ENCODE assay signal across 9 mouse cellular contexts in the genomic region with DNA sequence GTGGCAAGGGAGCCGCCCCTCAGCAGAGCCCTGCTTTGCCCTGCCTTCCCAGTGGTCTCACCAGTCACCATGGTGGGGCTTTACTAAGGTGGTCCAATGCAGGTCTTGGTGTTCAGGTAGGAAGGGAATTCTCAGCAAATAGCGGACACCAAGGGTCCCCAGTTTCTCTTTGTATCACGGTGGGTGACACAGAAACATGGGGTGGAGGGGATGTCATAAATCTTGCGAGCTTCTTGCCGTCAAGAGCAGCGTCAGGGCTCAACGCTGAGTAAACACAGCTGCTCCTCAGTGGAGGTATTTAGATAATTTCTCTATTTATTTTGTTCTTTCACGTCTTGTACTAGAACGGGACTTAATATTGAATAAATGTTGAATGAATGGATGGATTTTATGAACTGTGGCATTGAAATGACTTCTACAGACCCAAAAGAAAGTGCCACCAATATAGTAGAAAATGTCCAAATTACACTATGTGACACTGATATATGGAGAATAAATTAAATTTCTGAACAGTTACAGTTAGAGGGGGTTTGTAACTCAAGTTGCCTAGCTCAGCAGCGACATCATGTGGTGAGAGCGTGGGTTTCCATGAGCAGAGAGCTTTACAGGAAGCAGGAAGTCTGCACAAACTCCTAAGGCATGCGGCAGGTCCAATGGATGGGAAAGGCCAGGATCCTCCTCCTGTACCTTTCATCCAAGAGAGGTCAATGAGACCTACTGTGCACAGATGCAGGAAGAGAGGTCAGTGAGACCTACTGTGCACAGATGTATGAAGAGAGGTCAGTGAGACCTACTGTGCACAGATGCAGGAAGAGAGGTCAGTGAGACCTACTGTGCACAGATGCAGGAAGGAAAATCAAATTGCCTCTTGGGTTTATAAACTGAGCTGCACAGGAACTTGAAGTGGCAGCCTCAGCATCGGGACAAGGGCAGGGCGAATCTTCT. TPM values are rescaled to one million over a fixed set of nuclear protein-coding genes. Genes with fewer than 3 reads are reported as not detected.
DNase-seq lines count a peak whose midpoint lies in the region; ATAC-seq and TF ChIP-seq lines count a peak whose summit lies in the region.
"Had no signal": no experiment of that assay in that cellular context is flagged by ENCODE, and none has a peak within 500 bp of the region (broad histone marks: within the 10 kb centered on the region; RNA-seq: fewer than 3 reads in every experiment).

No protein-coding gene starts in this region.

- H3K36me3 ChIP-seq in forebrain, embryonic 10.5 days (replicated peaks): peaks cover 4% of the 10 kb centered on the region
- H3K36me3 ChIP-seq: embryonic facial prominence, embryonic 15.5 days had no signal

- H3K27me3 ChIP-seq in forebrain, embryonic 10.5 days (ENCODE audit: poor library complexity, severe bottlenecking): peaks cover 10% of the 10 kb centered on the region; the same call in 1 of the 2 replicates
- H3K27me3 ChIP-seq: embryonic facial prominence, embryonic 15.5 days had no signal

- TF ChIP-seq POLR2A in bone marrow, adult 2 months (IDR thresholded peaks at IDR 0.05; ENCODE audit: borderline replicate concordance, control insufficient read depth, low read depth, low read length): no peak
- no peak for TF ChIP-seq POLR2A in lung, adult 2 months (IDR thresholded peaks at IDR 0.05; ENCODE audit: borderline replicate concordance, extremely low read depth, low read depth, low read length)

- H3K9me3 ChIP-seq in forebrain, embryonic 10.5 days: no peaks in the 10 kb centered on the region
- H3K9me3 ChIP-seq: embryonic facial prominence, embryonic 15.5 days had no signal

- H3K4me1 ChIP-seq in bone marrow, adult 2 months (ENCODE audit: control insufficient read depth, insufficient read depth, low read length): no peaks in the 10 kb centered on the region; the same call in 1 of the 2 replicates
- H3K4me1 ChIP-seq in forebrain, embryonic 10.5 days: peaks cover 18% of the 10 kb centered on the region
- no peaks in the 10 kb centered on the region for H3K4me1 ChIP-seq in lung, adult 2 months (ENCODE audit: control insufficient read depth, insufficient read depth, low read length)

- intact Hi-C loops in heart, postnatal 14 days (cut with DNase I): loop anchor here (1.0 to 10.0 kb wide), 3 partner anchors 154 to 320 kb away; no protein-coding TSS in a partner anchor

- no peak overlapping the region for H3K4me3 ChIP-seq in bone marrow, adult 2 months (replicated peaks; ENCODE audit: control insufficient read depth, low read depth, low read length)
- no peak overlapping the region for H3K4me3 ChIP-seq in forebrain, embryonic 10.5 days
- H3K4me3 ChIP-seq in lung, adult 2 months (replicated peaks; ENCODE audit: extremely low read depth, low read depth, low read length): no peak overlapping the region
- H3K4me3 ChIP-seq: embryonic facial prominence, embryonic 15.5 days had no signal

- DNase-seq in forebrain, embryonic 10.5 days (ENCODE audit: extremely low spot score, low spot score): peak; percentile 73
- peak; percentile 80 to 89 for DNase-seq in heart, postnatal 14 days
- DNase-seq in kidney, postnatal 36 days: peak; percentile 74 to 89
- peak; percentile 63 for DNase-seq in lung, adult 2 months
- peak; percentile 89 for DNase-seq in thymus, postnatal 0 days (ENCODE audit: low spot score)

- ATAC-seq in CD4-positive, CD25-positive, alpha-beta regulatory T cell, adult 4 months: peak; percentile 85
- peak; percentile 67 for ATAC-seq in neutrophil, adult 5-6 weeks (ENCODE audit: extremely low read depth, insufficient number of reproducible peaks, low FRiP score, poor library complexity, severe bottlenecking)

- peak; percentile 89 for TF ChIP-seq CTCF in bone marrow, adult 2 months (IDR thresholded peaks at IDR 0.05; ENCODE audit: control insufficient read depth, insufficient read depth, low read length)
- TF ChIP-seq CTCF in lung, adult 2 months (IDR thresholded peaks at IDR 0.05; ENCODE audit: insufficient read depth, low read length): peak; percentile 93

- H3K27ac ChIP-seq in bone marrow, adult 2 months (ENCODE audit: control insufficient read depth, insufficient read depth, low read depth, low read length, poor library complexity): no peak overlapping the region
- no peak overlapping the region for H3K27ac ChIP-seq in forebrain, embryonic 10.5 days
- H3K27ac ChIP-seq: embryonic facial prominence, embryonic 15.5 days had no signal

- 63% methylated on average over 14 of the region's 14 CpGs for WGBS in bone marrow, adult 2 months
- 73% methylated on average over 14 of the region's 14 CpGs for WGBS in forebrain, embryonic 10.5 days
- WGBS in lung, adult 2 months: 43% methylated on average over 14 of the region's 14 CpGs

RNA-seq across cellular contexts. Expression of a gene that starts 54.7 kb away (rescaled TPM):
- polyA plus RNA-seq in CD4-positive, CD25-positive, alpha-beta regulatory T cell, adult 4 months (2017; shearing (Covaris generic)): 1 to 10 TPM; 7.3 to 9.3 TPM
- 7.0 and 7.5 TPM in 2 replicates for polyA plus RNA-seq in bone marrow, adult 2 months (2011; ENCODE audit: insufficient read depth, insufficient read length, low replicate concordance, missing spikeins)
- polyA plus RNA-seq in forebrain, embryonic 10.5 days (2016; fragmentation: Nextera tagmentation; extraction: Ambion mirVana): 14.4 and 15.5 TPM in 2 replicates
- 1 to 10 TPM; 6.0 to 6.3 TPM for total RNA-seq in heart, postnatal 14 days (2021)
- polyA plus RNA-seq in lung, adult 2 months (2012; rRNA removed): 8.9 and 9.5 TPM in 2 replicates
- total RNA-seq in neutrophil, adult 5-6 weeks (2017): 19.6 and 26.4 TPM in 2 replicates
- 3.8 and 5.6 TPM in 2 replicates for polyA plus RNA-seq in thymus, postnatal 0 days (2015; fragmentation: Nextera tagmentation; extraction: Ambion mirVana)
